Comparison of ENCODE assay signal across 15 mouse cellular contexts in genomic region chr3:79984542-79984941, GRCm38 (mm10).
DNase-seq lines count a peak whose midpoint lies in the region; ATAC-seq and TF ChIP-seq lines count a peak whose summit lies in the region.
"Had no signal": no experiment of that assay in that cellular context is flagged by ENCODE, and none has a peak within 500 bp of the region (broad histone marks: within the 10 kb centered on the region; RNA-seq: fewer than 3 reads in every experiment).

No protein-coding gene starts in this region.

- peak; percentile 87 for ATAC-seq in lung, postnatal 0 days
- ATAC-seq in liver, embryonic 15.5 days (ENCODE audit: insufficient read depth), result peak; percentile 72
- ATAC-seq in erythroblast, adult 5-6 weeks (replicated peaks; ENCODE audit: low FRiP score, poor library complexity, severe bottlenecking), result no peak
- ATAC-seq: hindbrain, embryonic 16.5 days had no signal

- H3K4me1 ChIP-seq in lung, postnatal 0 days (ENCODE audit: insufficient read depth, low read depth, low read length), result no peaks in the 10 kb centered on the region
- H3K4me1 ChIP-seq in liver, embryonic 15.5 days (replicated peaks), result peaks cover 32% of the 10 kb centered on the region
- H3K4me1 ChIP-seq: forebrain, embryonic 12.5 days; neural tube, embryonic 15.5 days had no signal

- H3K9ac ChIP-seq in lung, postnatal 0 days (replicated peaks; ENCODE audit: low read depth), result no peak overlapping the region
- H3K9ac ChIP-seq in liver, embryonic 15.5 days, result no peak overlapping the region
- H3K9ac ChIP-seq: forebrain, embryonic 12.5 days; neural tube, embryonic 15.5 days had no signal

- peak; percentile 59 for DNase-seq in lung, postnatal 0 days (ENCODE audit: low spot score)
- DNase-seq in lung, postnatal 14 days, result no peak
- DNase-seq in c-Kit-positive CD71-positive TER-119-positive erythroid progenitor cells, embryonic 14.5 days (ENCODE audit: low spot score), result peak; percentile 44
- peak; percentile 18 for DNase-seq in splenic B cell, adult 2 months (ENCODE audit: low read depth, low spot score)
- no peak for DNase-seq in urinary bladder, postnatal 14 days (ENCODE audit: low spot score)
- DNase-seq: cerebellum, adult 9-11 months; gastrocnemius, postnatal 14 days; kidney, postnatal 36 days; thymus, postnatal 4 days had no signal

- peak; percentile 88 for TF ChIP-seq EP300 in lung, postnatal 0 days (IDR thresholded peaks at IDR 0.05)

- H3K36me3 ChIP-seq in lung, postnatal 0 days (ENCODE audit: insufficient read depth, low read length), result no peaks in the 10 kb centered on the region
- no peaks in the 10 kb centered on the region for H3K36me3 ChIP-seq in liver, embryonic 15.5 days (replicated peaks)
- H3K36me3 ChIP-seq in splenic B cell, adult 2 months (ENCODE audit: control insufficient read depth, insufficient read depth, low read length, poor library complexity, severe bottlenecking), result no peaks in the 10 kb centered on the region
- H3K36me3 ChIP-seq: forebrain, embryonic 12.5 days; neural tube, embryonic 15.5 days had no signal

- no peaks in the 10 kb centered on the region for H3K27me3 ChIP-seq in lung, postnatal 0 days (replicated peaks; ENCODE audit: insufficient read depth, low read length)
- no peaks in the 10 kb centered on the region for H3K27me3 ChIP-seq in liver, embryonic 15.5 days
- H3K27me3 ChIP-seq in splenic B cell, adult 2 months (ENCODE audit: control insufficient read depth, insufficient read depth, low read length, poor library complexity, severe bottlenecking), result no peaks in the 10 kb centered on the region
- H3K27me3 ChIP-seq: forebrain, embryonic 12.5 days; neural tube, embryonic 15.5 days had no signal

- no peak overlapping the region for H3K27ac ChIP-seq in lung, postnatal 0 days (ENCODE audit: low read length)
- peak overlapping the region; percentile 62 for H3K27ac ChIP-seq in liver, embryonic 15.5 days (replicated peaks)
- H3K27ac ChIP-seq: forebrain, embryonic 12.5 days; left cerebral cortex, adult 2 months; neural tube, embryonic 15.5 days had no signal

- H3K4me3 ChIP-seq in lung, postnatal 0 days (ENCODE audit: low read depth, low read length), result no peak overlapping the region
- no peak overlapping the region for H3K4me3 ChIP-seq in liver, embryonic 15.5 days (replicated peaks)
- H3K4me3 ChIP-seq: forebrain, embryonic 12.5 days; left cerebral cortex, adult 2 months; neural tube, embryonic 15.5 days had no signal

- WGBS in lung, postnatal 0 days, result 37% methylated on average over 1 of the region's 1 CpGs
- 13% methylated on average over 1 of the region's 1 CpGs for WGBS in liver, embryonic 15.5 days (ENCODE audit: insufficient replicate concordance)

- TF ChIP-seq CTCF in lung, postnatal 0 days (IDR thresholded peaks at IDR 0.05), result no peak

- H3K9me3 ChIP-seq in lung, postnatal 0 days (ENCODE audit: low read length), result no peaks in the 10 kb centered on the region
- H3K9me3 ChIP-seq in liver, embryonic 15.5 days (replicated peaks), result no peaks in the 10 kb centered on the region
- H3K9me3 ChIP-seq: forebrain, embryonic 12.5 days; neural tube, embryonic 15.5 days had no signal

- no peak overlapping the region for H3K4me2 ChIP-seq in lung, postnatal 0 days (replicated peaks; ENCODE audit: low read depth, low read length)
- no peak overlapping the region for H3K4me2 ChIP-seq in liver, embryonic 15.5 days
- H3K4me2 ChIP-seq: forebrain, embryonic 12.5 days; neural tube, embryonic 15.5 days had no signal

Comparison
In these comparisons a context has a peak if more than half of its experiments do, and no peak if none do; other contexts are left out.
1. DNase-seq: peak in lung, postnatal 0 days (single experiment), c-Kit-positive CD71-positive TER-119-positive erythroid progenitor cells, embryonic 14.5 days (single experiment) and splenic B cell, adult 2 months (single experiment); none in lung, postnatal 14 days (single experiment) and urinary bladder, postnatal 14 days (single experiment).